Mouse (Mus musculus): ENCODE data around the gene Vwf.

Vwf gene

DNA sequence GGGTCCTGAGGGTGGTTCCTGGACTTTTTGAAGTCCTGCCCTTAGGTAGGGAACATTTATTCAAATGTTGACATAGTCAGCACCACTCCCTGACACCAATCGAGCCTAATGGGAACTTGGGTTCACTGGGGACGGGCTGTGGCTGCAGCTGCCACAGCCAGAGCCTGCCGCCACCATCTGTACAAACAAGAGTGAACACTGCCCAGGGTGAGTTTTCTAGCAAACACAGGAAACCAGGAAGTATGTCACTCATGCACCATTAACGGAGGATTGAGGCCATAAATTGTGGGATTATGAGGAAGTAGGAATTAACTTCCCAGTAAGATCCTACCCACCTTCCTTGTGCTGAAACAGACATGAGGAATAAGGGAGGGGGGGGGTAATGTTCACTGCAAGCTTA lies 93.9 kb downstream of the Vwf start:
- DNase-seq (ENCODE audit: low spot score): no peak

DNA sequence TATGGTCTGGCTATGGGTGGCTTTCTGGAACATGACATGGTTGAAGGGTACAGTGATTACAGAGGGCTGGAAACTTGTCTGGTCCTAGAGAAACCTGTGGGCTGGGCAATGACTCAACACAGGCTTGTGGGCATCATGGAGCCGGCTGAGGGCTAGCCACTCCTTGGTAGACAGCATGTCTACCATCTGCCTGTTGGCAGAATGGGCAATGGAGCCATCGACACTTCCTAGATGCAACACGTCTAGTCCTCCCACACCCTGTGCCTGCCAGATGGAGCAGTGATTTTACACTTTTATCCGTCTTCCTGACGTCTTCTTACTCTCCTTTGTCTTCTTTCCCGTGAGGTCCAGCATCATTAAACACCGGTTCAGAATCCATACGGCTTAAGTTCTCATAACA lies 94.6 kb downstream of the Vwf start:
- no peak for DNase-seq (ENCODE audit: low spot score)

DNA sequence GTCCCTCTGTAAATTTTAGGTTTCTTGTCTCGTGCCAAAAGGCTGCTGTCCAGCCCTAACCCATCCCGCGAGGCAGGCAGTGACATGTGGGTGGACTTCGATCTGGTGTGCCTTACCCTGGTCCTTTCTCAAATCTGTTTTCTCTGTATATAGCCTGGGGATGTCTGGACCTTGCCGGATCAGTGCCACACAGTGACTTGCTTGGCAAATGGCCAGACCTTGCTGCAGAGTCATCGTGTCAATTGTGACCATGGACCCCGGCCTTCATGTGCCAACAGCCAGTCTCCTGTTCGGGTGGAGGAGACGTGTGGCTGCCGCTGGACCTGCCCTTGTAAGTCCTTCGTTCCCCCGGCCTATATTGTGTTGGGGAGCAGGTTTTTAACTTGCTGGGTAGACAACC lies 102.4 kb downstream of the Vwf start:
- no peak for DNase-seq (ENCODE audit: low spot score)

DNA sequence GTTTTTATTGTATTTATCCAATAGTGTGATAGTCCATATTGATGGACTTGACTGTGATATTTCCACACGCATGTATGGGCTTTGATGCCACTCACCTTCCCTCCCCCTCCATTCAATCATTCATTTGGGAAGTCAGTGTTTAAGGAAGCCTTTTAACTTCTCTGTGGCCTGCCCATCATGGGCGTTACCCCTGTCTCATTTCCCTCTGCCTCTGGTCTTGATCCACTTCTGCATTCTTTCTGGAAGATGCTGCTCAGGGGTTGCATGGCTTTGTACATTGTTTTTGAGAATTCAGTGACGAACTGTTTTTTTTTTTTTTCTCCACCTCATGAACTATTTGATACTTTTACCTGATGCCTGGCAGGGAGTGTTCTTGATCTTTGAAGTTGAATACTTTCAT lies 104.8 kb downstream of the Vwf start:
- DNase-seq (ENCODE audit: low spot score): no peak

DNA sequence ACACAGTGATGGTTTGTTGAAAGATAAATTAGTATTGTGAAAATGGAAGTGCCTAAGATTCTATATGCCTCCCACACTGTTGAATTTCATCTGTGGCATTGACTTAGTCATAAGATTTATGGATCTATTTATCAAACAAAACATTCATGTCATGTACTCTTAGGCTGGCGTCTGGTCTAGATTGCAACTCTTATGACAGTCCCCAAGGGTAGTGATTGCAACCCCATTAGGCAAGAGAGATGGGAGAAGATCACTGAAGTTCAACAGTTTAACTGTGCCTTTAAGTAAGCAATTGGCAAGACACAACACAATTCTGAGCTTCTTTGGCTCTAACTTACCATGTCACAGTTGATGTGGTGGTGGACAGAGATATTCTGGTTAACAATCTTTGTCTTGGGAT lies 106.8 kb downstream of the Vwf start:
- no peak for DNase-seq (ENCODE audit: low spot score)

DNA sequence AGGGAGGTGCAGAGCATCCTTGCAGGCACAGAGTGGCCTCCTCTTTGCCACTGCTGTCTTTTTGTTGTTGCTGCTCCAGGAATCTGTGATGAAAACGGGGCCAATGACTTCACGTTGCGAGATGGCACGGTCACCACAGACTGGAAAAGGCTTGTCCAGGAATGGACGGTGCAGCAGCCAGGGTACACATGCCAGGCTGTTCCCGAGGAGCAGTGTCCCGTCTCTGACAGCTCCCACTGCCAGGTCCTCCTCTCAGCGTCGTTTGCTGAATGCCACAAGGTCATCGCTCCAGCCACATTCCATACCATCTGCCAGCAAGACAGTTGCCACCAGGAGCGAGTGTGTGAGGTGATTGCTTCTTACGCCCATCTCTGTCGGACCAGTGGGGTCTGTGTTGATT lies 110.3 kb downstream of the Vwf start:
- no peak for DNase-seq (ENCODE audit: low spot score)

DNA sequence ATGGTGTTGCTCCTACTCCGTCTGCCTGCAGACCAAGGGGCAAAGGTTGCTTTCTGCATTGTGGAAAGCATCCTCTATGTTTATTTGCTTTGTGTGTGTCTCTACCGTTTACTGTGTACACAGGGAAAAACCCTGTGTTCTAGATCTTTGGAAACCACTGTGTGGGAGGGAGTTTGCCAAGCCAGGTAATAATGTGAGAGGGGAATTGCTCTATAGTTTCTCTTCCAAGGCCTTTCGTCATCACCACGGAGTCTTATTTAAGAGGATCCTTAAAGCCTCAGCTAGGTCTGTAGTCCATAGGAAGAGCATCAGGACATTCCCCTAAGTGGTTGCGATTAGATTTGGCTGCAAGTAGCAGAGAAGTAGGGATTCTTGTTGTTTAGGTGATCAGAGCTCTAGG lies 111.4 kb downstream of the Vwf start:
- DNase-seq (ENCODE audit: low spot score): no peak

DNA sequence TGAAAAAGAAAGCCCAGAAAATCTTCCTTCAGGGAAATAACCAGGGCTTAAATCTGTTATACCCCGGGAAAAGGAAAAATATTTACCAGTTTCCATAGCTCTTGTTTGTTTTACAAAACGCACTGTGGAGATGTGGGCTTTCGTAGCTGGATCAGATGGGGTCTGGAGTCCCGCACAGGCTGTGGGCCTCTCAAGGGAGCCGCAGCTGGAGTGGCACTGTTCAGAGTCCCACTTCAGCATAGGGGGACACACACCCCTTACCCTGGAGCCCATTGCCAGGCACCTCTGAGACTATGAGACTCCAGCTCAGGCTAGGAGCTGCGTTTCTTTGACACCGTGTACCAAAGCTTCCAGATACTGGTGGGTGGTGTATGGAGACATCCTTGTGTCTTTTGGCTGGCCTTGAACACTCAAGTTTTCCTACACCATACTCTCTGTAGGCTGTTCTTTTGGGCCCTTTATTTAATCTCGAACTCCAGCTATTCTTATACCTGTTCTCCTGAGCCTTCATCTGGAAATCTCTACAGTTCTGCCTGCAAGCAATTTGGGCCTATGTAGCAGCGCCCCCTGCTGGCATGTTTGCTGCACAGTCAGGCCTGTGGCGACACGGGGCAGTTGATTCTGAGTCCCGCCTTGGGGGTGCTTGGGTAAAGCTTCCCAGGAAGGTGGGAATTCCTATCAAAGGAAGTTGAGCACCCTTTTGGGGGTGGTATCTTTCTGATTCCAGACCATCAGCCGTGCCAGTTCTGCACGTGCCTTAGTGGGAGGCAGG lies 114.7 kb downstream of the Vwf start:
- peak; percentile 89 for DNase-seq (ENCODE audit: low spot score)

DNA sequence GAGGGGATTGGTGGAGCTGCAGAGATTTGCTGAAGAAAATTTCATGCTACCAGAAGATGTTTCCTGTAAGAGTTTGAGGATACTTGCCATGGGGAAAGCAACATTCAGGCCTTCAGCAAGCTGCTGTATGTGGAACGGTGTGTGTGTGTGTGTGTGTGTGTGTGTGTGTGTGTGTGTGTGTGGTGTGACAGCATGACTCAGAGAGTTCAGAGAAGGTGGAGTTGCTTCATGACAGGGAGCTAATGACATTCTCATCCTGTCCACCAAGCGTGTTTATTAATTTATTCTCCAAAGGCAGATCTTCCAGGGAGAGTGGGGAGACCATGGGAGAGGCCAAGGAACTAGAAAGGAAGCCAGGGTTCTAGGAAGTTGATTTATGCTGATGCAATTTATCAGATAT lies 117.3 kb downstream of the Vwf start:
- no peak for DNase-seq (ENCODE audit: low spot score)

DNA sequence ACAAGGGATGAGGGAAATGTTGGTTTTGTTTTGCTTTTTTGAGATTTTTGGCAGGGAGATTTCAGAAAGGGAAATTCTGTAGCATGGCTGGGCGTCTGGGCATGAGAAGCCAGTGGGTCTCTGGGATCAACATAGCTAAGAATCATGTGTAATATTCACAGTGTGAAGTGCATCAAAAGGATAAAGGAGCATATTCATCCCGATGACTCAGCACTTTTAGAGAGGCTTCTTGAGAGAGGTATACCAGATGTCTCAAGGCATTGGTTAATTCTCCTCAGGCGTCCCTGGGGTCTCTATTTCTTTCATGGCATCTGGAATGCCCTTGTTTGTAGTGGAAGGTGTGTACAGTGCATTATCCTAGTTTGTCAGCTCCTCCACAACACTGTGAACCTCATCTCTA lies 125.3 kb downstream of the Vwf start:
- DNase-seq (ENCODE audit: low spot score): no peak

DNA sequence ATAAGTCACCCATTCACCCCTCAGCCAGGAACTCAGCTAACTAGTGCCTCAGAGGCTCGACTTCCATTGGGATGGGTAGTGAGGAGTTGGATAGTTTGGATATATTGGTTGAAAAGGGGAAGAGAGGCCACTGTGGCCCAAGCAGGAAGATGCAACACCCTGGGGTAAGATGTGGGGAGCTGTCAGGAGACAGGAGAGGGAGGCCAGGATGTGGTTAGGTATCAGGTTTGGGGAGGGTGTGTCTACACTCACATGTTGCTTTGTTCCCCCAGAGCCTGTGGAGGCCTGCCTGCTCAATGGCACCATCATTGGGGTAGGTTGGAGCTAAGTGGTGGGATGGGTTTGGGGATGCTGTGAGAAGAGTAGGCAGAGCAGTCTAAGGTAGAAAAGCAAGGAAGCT lies 131.9 kb downstream of the Vwf start:
- no peak for DNase-seq (ENCODE audit: low spot score)

DNA sequence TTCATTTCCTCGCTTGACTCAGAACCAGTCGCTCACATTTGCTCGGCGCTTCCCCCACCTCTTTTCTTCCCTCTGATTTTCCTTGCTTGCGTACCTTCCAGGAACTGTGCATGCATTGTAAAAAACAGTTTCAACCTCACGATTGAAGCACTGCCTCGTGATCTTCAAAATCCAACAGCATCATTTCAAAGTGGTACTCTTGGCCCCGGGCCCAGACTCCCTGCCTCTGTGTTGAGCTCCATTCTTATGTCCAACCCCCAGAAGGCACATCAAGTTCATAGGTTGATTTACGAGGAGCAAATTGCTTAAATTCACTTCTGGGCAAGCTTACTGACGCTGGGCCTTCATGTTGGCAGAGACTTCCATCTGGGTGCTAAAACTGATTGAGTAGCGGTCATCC lies 134.0 kb downstream of the Vwf start:
- no peak for DNase-seq (ENCODE audit: low spot score)

DNA sequence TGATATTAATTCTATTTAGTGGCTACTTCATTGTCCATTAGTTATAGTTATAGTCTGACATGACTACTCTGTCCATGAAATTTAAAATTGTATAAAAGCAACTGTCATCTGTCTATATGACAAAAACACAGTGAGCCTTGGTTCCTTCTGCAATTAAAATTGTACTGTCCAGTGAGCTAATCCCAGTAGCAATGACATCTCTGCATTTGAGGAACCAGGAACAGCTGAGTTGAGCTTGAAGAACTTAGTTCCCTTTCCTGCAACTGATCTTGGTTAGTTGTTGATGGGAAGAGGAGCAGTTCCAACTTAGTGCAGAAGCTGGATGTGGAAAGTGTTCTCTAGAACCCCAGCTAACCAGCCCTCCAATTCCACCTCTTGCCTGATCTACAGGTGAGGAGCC lies 138.8 kb downstream of the Vwf start:
- DNase-seq (ENCODE audit: low spot score): no peak

DNA sequence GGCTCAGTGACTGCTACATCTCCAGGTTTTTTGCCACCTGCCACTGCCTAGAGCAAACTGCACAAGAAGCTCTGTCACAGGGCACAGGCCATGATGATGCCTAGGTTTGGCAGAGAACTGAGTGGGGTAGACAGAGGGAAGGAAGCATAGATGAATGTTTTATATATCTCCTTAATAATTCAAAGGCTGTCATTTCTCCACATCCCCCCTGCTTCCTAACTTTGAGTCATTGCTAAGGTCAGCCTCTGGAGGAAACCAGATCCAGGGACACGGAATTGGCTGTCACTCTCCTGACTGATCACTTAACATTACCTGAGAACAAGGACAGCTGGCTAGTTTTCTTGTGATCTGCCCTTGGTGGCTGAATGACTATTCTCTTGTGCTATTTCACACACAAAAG lies 141.4 kb downstream of the Vwf start:
- DNase-seq (ENCODE audit: low spot score): no peak

DNA sequence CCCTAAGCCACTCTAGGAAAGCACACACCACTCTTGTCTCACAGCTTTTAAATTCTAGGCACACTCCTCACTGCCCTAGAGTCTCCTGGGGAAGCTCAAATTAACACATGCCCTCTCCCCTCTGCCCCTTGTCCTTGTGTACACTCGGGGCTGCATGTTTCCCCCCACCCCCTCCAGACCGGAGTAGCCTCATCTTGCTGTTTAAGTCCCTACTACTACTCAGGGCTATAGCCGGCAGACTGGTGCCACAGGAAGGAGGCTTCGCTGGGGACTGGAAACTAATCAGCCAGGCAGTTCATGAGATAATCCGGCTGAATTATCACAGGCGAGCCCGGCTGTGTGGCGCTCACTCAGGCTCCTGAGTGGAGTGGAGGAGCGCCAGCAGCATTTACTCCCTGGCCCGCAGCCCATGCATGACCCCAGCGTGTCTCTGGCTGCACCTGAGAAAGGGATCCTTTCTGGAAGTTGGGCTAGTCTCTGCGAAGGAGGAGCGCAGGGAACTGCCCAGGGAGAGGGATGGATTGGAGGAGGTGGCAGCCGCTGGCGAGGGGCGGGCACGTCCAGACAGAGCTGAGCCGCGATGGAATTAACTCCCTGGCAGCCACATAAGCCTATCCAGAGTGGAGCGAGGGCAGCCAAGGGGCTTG lies 143.6 kb downstream of the Vwf start, which contains the start of gene Ano2:
Gene Ano2, plus strand, starts transcription at position 363 of the 647 bp plus-strand sequence.
- DNase-seq (ENCODE audit: low spot score): peak; percentile 36

DNA sequence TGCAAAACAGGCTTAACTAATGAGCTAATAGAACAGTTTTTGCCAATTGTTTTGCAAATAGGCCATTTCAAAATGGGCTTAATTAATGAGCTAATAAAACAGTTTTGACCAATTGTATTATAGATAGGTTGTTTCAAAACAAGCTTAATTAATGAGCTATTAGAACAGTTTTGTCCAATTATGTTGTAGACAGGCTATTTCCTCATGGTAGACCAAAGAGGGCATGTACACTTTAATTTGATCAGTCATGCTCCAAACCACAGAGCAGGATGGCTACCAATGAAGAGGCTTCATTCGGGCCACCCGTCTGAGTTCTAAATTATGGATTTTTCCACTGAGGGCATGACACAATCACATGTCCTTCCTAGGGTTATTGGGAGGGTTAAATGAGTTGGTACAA lies 154.6 kb downstream of the Vwf start:
- no peak for DNase-seq (ENCODE audit: low spot score)

DNA sequence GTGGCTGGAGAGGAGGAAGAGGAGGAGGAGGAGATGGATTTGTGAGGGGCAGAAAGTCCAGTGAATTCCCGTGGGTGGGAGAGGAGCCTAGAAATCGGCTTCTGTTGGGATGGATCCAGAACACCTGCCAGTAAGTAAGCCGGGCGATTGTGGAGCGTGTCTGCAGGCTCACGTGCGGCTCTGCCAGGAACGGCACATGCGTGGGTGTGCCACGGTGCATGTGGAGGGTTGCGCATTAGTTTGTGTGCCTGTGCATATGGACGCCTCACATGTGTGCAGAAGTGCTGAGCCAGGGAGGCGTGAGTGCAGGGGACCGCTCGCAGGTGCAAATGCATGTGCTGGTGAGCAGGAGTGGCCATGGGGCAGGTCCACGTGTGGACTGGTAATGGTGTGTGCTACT lies 164.7 kb downstream of the Vwf start:
- no peak for DNase-seq (ENCODE audit: low spot score)

DNA sequence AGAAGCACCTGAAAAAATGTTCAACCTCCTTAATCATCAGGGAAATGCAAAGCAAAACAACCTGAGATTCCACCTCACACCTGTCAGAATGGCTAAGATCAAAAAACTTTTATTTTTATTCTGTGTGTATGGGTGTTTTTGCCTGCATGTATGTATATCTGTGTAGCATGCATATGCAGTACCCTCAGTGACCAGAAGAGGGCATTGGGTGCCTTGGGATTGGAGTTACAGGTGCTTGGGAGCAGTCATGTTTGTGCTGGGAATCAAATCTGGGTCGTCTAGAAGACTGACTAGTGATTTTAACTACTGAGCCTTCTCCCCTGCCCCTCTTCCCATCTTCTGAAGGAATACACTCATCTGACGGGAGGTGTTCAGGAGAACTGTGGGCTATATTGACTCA lies 179.8 kb downstream of the Vwf start:
- DNase-seq (ENCODE audit: low spot score): no peak

DNA sequence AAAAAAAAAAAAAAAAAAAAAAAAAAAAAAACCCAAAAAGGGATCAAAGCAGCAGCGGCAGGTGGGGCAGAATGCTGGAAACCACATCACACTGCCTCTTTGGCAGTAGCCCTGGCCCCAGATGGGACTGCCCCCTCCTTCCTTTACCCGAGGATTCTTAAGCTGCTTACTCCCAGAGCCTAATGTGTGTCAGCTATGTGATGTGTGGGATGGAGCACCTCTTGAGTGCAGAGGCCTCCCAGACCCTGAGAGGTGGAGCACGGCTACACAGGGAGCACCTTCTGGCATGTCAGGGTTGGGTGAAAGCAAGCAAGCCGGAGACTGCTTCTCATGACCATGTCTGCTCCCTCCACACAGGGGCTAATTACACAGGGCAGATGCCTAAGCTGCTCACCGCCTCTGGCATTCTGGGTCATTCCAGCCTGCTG lies 180.9 kb downstream of the Vwf start:
- DNase-seq (ENCODE audit: low spot score): no peak

DNA sequence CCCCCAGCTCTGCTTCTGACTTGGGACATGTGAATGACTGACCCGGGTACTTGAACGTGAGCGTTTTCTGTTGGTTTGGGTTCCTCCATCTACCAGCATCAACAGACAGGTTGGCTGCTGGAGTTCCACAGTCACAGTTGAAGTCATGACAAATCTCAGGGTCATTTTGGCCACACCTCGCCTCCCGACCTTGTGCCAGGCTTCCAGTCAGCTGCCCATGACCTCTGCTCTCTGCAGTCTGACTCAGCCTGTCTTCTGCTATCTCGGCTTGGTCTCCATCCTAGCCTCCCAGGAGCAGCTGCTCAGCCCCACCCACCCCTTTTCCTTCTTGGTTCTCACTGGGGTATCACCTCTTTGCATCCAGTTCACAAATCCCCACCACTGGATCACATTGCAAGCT lies 182.9 kb downstream of the Vwf start:
- no peak for DNase-seq (ENCODE audit: low spot score)

DNA sequence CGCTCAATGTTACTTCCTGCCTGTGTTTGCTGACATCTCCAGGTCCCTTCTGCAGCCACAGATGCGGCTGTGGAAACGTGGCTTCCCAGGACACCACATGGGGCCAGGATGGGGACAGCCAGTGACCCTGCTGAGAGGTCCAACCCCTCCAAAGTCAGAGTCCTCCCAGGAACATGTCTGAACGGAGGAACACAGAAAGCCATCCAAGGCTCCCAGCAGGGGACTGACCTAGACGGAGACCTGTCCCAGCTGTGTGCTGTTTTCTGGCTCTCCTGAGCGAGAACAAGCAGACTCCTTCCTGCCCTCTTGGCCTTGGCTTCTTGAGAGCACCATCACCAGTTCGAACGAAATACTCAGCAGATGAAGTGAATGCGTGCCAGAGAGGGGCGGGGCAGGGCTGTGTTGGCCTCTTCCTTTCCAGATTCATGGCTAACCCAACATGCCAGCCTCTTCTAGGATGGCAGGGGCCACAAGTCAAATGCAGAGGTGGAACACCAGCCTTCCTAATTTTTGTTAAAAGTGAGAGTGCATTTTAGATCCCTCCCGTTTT lies 183.5 kb downstream of the Vwf start:
- no peak for DNase-seq (ENCODE audit: low spot score)
